Mouse (Mus musculus) heart, postnatal 36 days (tissue): ENCODE results near the gene Azgp1. TPM values are rescaled to one million over a fixed set of nuclear protein-coding genes. Genes with fewer than 3 reads are reported as not detected.
"Not testable (repeated sequence)": the region's sequence is repeated elsewhere in the genome, so short reads cannot be mapped to it uniquely, and the experiment has no call there.

Experiments used
- DNase-seq, 2 experiments: peaks; one replicate each; pipeline ENCODE4 v3.0.0; 2021 to 2022
- intact Hi-C: fragments of 180-260 bp; cut with DNase I; formaldehyde crosslinking; loops from one replicate; pipeline ENCODE4 v1.15.1; 2025
- total RNA-seq, 2 experiments: library from RNA; stranded (reverse); gene quantifications; 2 replicates each; pipeline ENCODE4 v1.2.3; 2021

Gene Azgp1
- total RNA-seq, 2 experiments from 2014 or later = not detected

- intact Hi-C loops, DNase-seq: not testable (repeated sequence)
Observed at GRCm38 (mm10) chr5:138020961-138021479, 39.7 kb downstream of the Azgp1 start, which contains the start of the genes Smok3a and Smok3b. Gene Smok3a (plus strand): TSS chr5:138021261. Gene Smok3b (plus strand): TSS chr5:138021429.

Other genes starting within 250 kb of the Azgp1 start
- gene Nyap1, start 239.9 kb upstream of the Azgp1 start, total RNA-seq = 1 to 10 TPM in 1 of 2 experiments, under 1 TPM in 1; 0.81 to 1.1 TPM
- gene Tsc22d4, start 235.8 kb upstream of the Azgp1 start, total RNA-seq = 100 to 1,000 TPM; 260 to 268 TPM
- gene Ppp1r35, start 202.7 kb upstream of the Azgp1 start, total RNA-seq = 10 to 100 TPM; 10.7 to 12.3 TPM
- gene Mepce, start 193.9 kb upstream of the Azgp1 start, total RNA-seq = 10 to 100 TPM; 25.6 to 35.3 TPM
- gene Zcwpw1, start 193.7 kb upstream of the Azgp1 start, total RNA-seq = under 1 TPM; 0.36 to 0.49 TPM
- gene Pilra, start 145.2 kb upstream of the Azgp1 start, total RNA-seq = 1 to 10 TPM; 3.2 TPM
- gene Pilrb1, start 123.4 kb upstream of the Azgp1 start, total RNA-seq = 1 to 10 TPM; 1.1 to 1.2 TPM
- 1 to 10 TPM in 1 of 2 experiments, under 1 TPM in 1; 0.80 to 1.0 TPM for gene Pilrb2, start 109.7 kb upstream of the Azgp1 start, total RNA-seq
- gene Cyp3a13, start 59.9 kb upstream of the Azgp1 start, total RNA-seq = under 1 TPM; 0.19 to 0.28 TPM
- gene Gjc3, start 18.4 kb upstream of the Azgp1 start, total RNA-seq = under 1 TPM; 0.33 to 0.35 TPM
- gene Smok3a, start 39.7 kb downstream of the Azgp1 start, total RNA-seq = not detected
- not detected for gene Smok3b, start 39.9 kb downstream of the Azgp1 start, total RNA-seq
- not detected for gene Smok3c, start 71.7 kb downstream of the Azgp1 start, total RNA-seq
- 10 to 100 TPM; 14.1 to 15.1 TPM for gene Zkscan1, start 103.6 kb downstream of the Azgp1 start, total RNA-seq
- gene Zscan21, start 135.4 kb downstream of the Azgp1 start, total RNA-seq = 10 to 100 TPM; 10.7 to 13.6 TPM
- gene Zfp113, start 174.2 kb downstream of the Azgp1 start, total RNA-seq = 1 to 10 TPM; 7.3 to 8.3 TPM
- gene Cops6, start 179.6 kb downstream of the Azgp1 start, total RNA-seq = 100 to 1,000 TPM; 123 to 126 TPM
- gene Ap4m1, start 190.5 kb downstream of the Azgp1 start, total RNA-seq = 10 to 100 TPM in 1 of 2 experiments, 1 to 10 TPM in 1; 9.6 to 11.8 TPM
- gene Mcm7, start 190.9 kb downstream of the Azgp1 start, total RNA-seq = 10 to 100 TPM; 10.5 to 11.7 TPM
- gene Taf6, start 205.9 kb downstream of the Azgp1 start, total RNA-seq = 10 to 100 TPM; 32.8 to 33.5 TPM
- gene Cnpy4, start 206.0 kb downstream of the Azgp1 start, total RNA-seq = 1 to 10 TPM; 6.4 to 7.2 TPM
- 1 to 10 TPM; 2.9 to 3.1 TPM for gene Mblac1, start 212.8 kb downstream of the Azgp1 start, total RNA-seq
- 1 to 10 TPM in 1 of 2 experiments, under 1 TPM in 1; 0.92 to 1.9 TPM for gene Nxpe5, start 244.4 kb downstream of the Azgp1 start, total RNA-seq